ENCODE assay signal across 23 mouse cellular contexts in genomic region chr10:95949410-95949809, GRCm38 (mm10).
"Had no signal": no experiment of that assay in that cellular context is flagged by ENCODE, and none has a peak within 500 bp of the region (broad histone marks: within the 10 kb centered on the region; RNA-seq: fewer than 3 reads in every experiment).

No protein-coding gene starts in this region.

- H3K27me3 ChIP-seq: lung, embryonic 15.5 days; megakaryocyte, embryonic 14.5 days; midbrain, embryonic 13.5 days; neural tube, embryonic 13.5 days; neural tube, embryonic 15.5 days; stomach, embryonic 15.5 days had no signal

- H3K4me1 ChIP-seq: lung, embryonic 15.5 days; midbrain, embryonic 13.5 days; neural tube, embryonic 15.5 days; stomach, embryonic 15.5 days had no signal

- H3K36me3 ChIP-seq: lung, embryonic 15.5 days; midbrain, embryonic 13.5 days; neural tube, embryonic 13.5 days; neural tube, embryonic 15.5 days; stomach, embryonic 15.5 days had no signal

- H3K4me3 ChIP-seq: lung, embryonic 15.5 days; megakaryocyte, embryonic 14.5 days; midbrain, embryonic 13.5 days; myocyte; neural tube, embryonic 13.5 days; neural tube, embryonic 15.5 days; stomach, embryonic 15.5 days had no signal

- DNase-seq: lung, adult 2 months; lung, postnatal 14 days; lung, postnatal 36 days; retina, postnatal 1 day; right cerebral cortex, adult 18-20 months; right cerebral cortex, postnatal 25 days; right cerebral cortex, postnatal 4 days; thymus, adult 2 months; thymus, postnatal 25 days; thymus, postnatal 4 days had no signal

- H3K9me3 ChIP-seq: lung, embryonic 15.5 days; megakaryocyte, embryonic 14.5 days; midbrain, embryonic 13.5 days; neural tube, embryonic 13.5 days; neural tube, embryonic 15.5 days; stomach, embryonic 15.5 days had no signal

- H3K4me2 ChIP-seq: lung, embryonic 15.5 days; midbrain, embryonic 11.5 days; midbrain, embryonic 13.5 days; neural tube, embryonic 13.5 days; neural tube, embryonic 15.5 days; stomach, embryonic 15.5 days had no signal

- H3K27ac ChIP-seq: liver, embryonic 14.5 days; lung, embryonic 15.5 days; macrophage; midbrain, embryonic 13.5 days; neural tube, embryonic 13.5 days; neural tube, embryonic 15.5 days; stomach, embryonic 15.5 days; stomach, postnatal 0 days had no signal

- ATAC-seq: lung, postnatal 0 days; midbrain, embryonic 13.5 days; midbrain, embryonic 16.5 days had no signal

- H3K9ac ChIP-seq: liver, embryonic 14.5 days; lung, embryonic 15.5 days; midbrain, embryonic 13.5 days; neural tube, embryonic 13.5 days; neural tube, embryonic 15.5 days; stomach, embryonic 15.5 days had no signal
